Mouse (Mus musculus) hindbrain, embryonic 10.5 days (tissue): ENCODE results near the gene Taar7e. TPM values are rescaled to one million over a fixed set of nuclear protein-coding genes. Genes with fewer than 3 reads are reported as not detected.
"Not testable (repeated sequence)": the region's sequence is repeated elsewhere in the genome, so short reads cannot be mapped to it uniquely, and the experiment has no call there.

ENCODE experiments used
- DNase-seq: peaks from one replicate; pipeline ENCODE4 v3.0.0-alpha.2; 2017; ENCODE audit warnings: low spot score
- H3K27ac ChIP-seq: fragments of 300-500 bp; sonication (generic); 2 replicates; pipeline ENCODE4 v1.5.1; 2016; ENCODE audit warnings: mild to moderate bottlenecking, moderate library complexity
- H3K27me3 ChIP-seq: fragments of 300-500 bp; sonication (generic); 2 replicates; pipeline ENCODE4 v1.6.1; 2016; ENCODE audit warnings: mild to moderate bottlenecking; ENCODE audit not compliant: poor library complexity, insufficient read depth, severe bottlenecking
- H3K36me3 ChIP-seq: fragments of 300-500 bp; sonication (generic); 2 replicates; pipeline ENCODE4 v1.6.1; 2016; ENCODE audit warnings: mild to moderate bottlenecking, moderate library complexity
- H3K4me1 ChIP-seq: fragments of 300-500 bp; sonication (generic); replicated peaks from 2 replicates; pipeline ENCODE4 v1.6.1; 2016; ENCODE audit warnings: mild to moderate bottlenecking
- H3K4me3 ChIP-seq: fragments of 300-500 bp; sonication (generic); 2 replicates; pipeline ENCODE4 v1.5.1; 2016; ENCODE audit warnings: mild to moderate bottlenecking, moderate library complexity
- H3K9me3 ChIP-seq: fragments of 300-500 bp; sonication (generic); 2 replicates; pipeline ENCODE4 v1.6.1; 2016; ENCODE audit warnings: mild to moderate bottlenecking, moderate library complexity
- WGBS: fragments of 180-500 bp; shearing (Covaris S2); methylation state at CpG from one replicate; pipeline ENCODE4 v1.1.7; 2016; 5-methylcytosine and 5-hydroxymethylcytosine counted together
- polyA plus RNA-seq: library from polyadenylated mRNA; unstranded; fragments of >200 nt; fragmentation: Nextera tagmentation; extraction: Ambion mirVana; gene quantifications from 2 replicates; pipeline ENCODE4 v1.2.1, GENCODE M21; 2016

Taar7e gene
- polyA plus RNA-seq, 1 experiment from 2014 or later = not detected

- DNase-seq, H3K4me3 ChIP-seq, H3K27me3 ChIP-seq, H3K36me3 ChIP-seq, H3K9me3 ChIP-seq, H3K27ac ChIP-seq, H3K4me1 ChIP-seq: not testable (repeated sequence)
- WGBS = 87% methylated on average over 2 of the region's 4 CpGs
Measured at GRCm38 (mm10) chr10:24076200-24076599, 38.8 kb downstream of the Taar7e start, which contains the start of gene Taar8a. Gene Taar8a, plus strand, starts transcription at chr10:24076500.

GRCm38 (mm10) chr10:24080166-24080565 lies 42.8 kb downstream of the Taar7e start:
- Histone ChIP-seq H3K4me1 (no peaks in the 10 kb centered on the region), H3K36me3 (no peaks in the 10 kb centered on the region), H3K27ac (no peak overlapping the region), H3K4me3 (no peak overlapping the region), H3K27me3 (no peaks in the 10 kb centered on the region), H3K9me3 (no peaks in the 10 kb centered on the region)
- peak; percentile 24 for DNase-seq
- 47% methylated on average over 3 of the region's 3 CpGs for WGBS

- no peak for DNase-seq
- no peaks in the 10 kb centered on the region for H3K36me3 ChIP-seq
- no peak overlapping the region for H3K4me3 ChIP-seq
- 64% methylated on average over 5 of the region's 5 CpGs for WGBS
- H3K4me1 ChIP-seq = no peaks in the 10 kb centered on the region
- H3K27me3 ChIP-seq = no peaks in the 10 kb centered on the region
- no peak overlapping the region for H3K27ac ChIP-seq
- no peaks in the 10 kb centered on the region for H3K9me3 ChIP-seq
Measured at GRCm38 (mm10) chr10:24085936-24086335, 48.5 kb downstream of the Taar7e start.

GRCm38 (mm10) chr10:24086555-24086954 lies 49.1 kb downstream of the Taar7e start:
- Histone ChIP-seq H3K27ac (no peak overlapping the region), H3K27me3 (no peaks in the 10 kb centered on the region), H3K36me3 (no peaks in the 10 kb centered on the region), H3K9me3 (no peaks in the 10 kb centered on the region), H3K4me1 (no peaks in the 10 kb centered on the region), H3K4me3 (no peak overlapping the region)
- WGBS = 86% methylated on average over 5 of the region's 5 CpGs
- DNase-seq = no peak

- Histone ChIP-seq H3K4me3 (no peak overlapping the region), H3K27ac (no peak overlapping the region), H3K36me3 (no peaks in the 10 kb centered on the region), H3K4me1 (no peaks in the 10 kb centered on the region), H3K9me3 (no peaks in the 10 kb centered on the region), H3K27me3 (no peaks in the 10 kb centered on the region)
- 80% methylated on average over 2 of the region's 2 CpGs for WGBS
- DNase-seq = no peak
Measured at GRCm38 (mm10) chr10:24087168-24087567, 49.8 kb downstream of the Taar7e start.

Other genes with a start within 250 kb of the Taar7e start
- gene Slc18b1, start 240.6 kb upstream of the Taar7e start, polyA plus RNA-seq = 11.4 and 12.9 TPM in 2 replicates
- not detected in 2 replicates for gene Vnn3, start 186.2 kb upstream of the Taar7e start, polyA plus RNA-seq
- gene Vnn1, start 142.9 kb upstream of the Taar7e start, polyA plus RNA-seq = 3.1 and 4.6 TPM in 2 replicates
- gene Taar1, start 117.3 kb upstream of the Taar7e start, polyA plus RNA-seq = not detected in 2 replicates
- not detected in 2 replicates for gene Taar2, start 99.0 kb upstream of the Taar7e start, polyA plus RNA-seq
- gene Taar3, start 88.1 kb upstream of the Taar7e start, polyA plus RNA-seq = not detected in 2 replicates
- gene Taar4, start 77.1 kb upstream of the Taar7e start, polyA plus RNA-seq = not detected in 2 replicates
- gene Taar5, start 66.9 kb upstream of the Taar7e start, polyA plus RNA-seq = not detected in 2 replicates
- gene Taar6, start 52.0 kb upstream of the Taar7e start, polyA plus RNA-seq = not detected in 2 replicates
- gene Taar7a, start 44.1 kb upstream of the Taar7e start, polyA plus RNA-seq = not detected in 2 replicates
- gene Taar7b, start 37.7 kb upstream of the Taar7e start, polyA plus RNA-seq = not detected in 2 replicates
- not detected in 2 replicates for gene Taar7d, start 10.4 kb upstream of the Taar7e start, polyA plus RNA-seq
- not detected in 2 replicates for gene Taar7f, start 11.9 kb downstream of the Taar7e start, polyA plus RNA-seq
- not detected in 2 replicates for gene Taar8a, start 38.9 kb downstream of the Taar7e start, polyA plus RNA-seq
- gene Taar8b, start 54.7 kb downstream of the Taar7e start, polyA plus RNA-seq = not detected in 2 replicates
- gene Taar8c, start 64.3 kb downstream of the Taar7e start, polyA plus RNA-seq = not detected in 2 replicates
- gene Taar9, start 71.9 kb downstream of the Taar7e start, polyA plus RNA-seq = 0.41 TPM in 1 of 2 replicates, not detected in the other
- gene Stx7, start 111.7 kb downstream of the Taar7e start, polyA plus RNA-seq = 63.8 and 87.5 TPM in 2 replicates
- 22.0 and 22.4 TPM in 2 replicates for gene Moxd1, start 185.9 kb downstream of the Taar7e start, polyA plus RNA-seq